Mouse (Mus musculus): Measurements from ENCODE around the gene Plscr5.
A peak's percentile ranks its signal among the peaks of the same experiment; 100 is the strongest.

Gene Plscr5

DNA sequence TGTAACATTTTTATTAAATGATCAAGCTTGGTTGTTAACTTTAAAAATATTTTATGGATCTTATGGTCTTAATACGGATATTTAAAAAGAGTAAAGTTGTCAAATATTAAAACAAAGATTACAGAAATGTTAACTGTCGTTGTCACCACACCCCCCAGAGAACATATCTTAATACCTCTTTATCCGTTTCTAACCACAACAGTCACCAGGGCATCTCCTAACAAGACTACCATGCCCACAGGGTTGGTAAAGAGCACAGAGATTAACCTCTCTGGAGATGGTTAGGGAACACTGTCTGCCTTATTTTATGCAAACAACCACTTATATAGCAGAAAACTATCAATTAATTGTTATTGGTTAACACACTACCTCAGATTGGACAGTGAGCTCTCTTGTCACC is 34.1 kb downstream of the Plscr5 start:
- no peak for ATAC-seq (ENCODE audit: low TSS enrichment)

- no peak for ATAC-seq (ENCODE audit: low TSS enrichment)
These were observed 36.4 kb downstream of the Plscr5 start for GRCm38 (mm10) chr9:92228867-92229832.

DNA sequence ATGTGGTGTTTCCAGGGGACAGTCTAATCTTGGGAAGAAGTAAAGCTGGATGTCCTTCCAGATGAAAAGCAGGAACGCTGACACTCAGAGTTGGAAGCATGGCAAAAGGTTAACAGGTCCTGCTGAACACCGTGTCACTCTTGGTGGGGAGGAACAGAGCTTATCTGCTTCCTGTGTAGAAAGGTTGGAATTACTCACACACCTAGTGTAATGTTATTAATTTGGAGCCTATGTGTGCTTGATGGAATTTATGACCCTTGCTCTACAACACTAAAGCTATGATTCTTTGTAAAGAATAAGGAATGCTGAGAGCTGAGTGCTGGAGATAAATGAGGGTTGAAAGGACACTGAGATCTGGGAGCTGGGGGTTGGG is 37.1 kb downstream of the Plscr5 start:
- ATAC-seq (ENCODE audit: low TSS enrichment), result no peak

- ATAC-seq (ENCODE audit: low TSS enrichment), result no peak
These were observed 42.2 kb downstream of the Plscr5 start for GRCm38 (mm10) chr9:92234901-92235458.

DNA sequence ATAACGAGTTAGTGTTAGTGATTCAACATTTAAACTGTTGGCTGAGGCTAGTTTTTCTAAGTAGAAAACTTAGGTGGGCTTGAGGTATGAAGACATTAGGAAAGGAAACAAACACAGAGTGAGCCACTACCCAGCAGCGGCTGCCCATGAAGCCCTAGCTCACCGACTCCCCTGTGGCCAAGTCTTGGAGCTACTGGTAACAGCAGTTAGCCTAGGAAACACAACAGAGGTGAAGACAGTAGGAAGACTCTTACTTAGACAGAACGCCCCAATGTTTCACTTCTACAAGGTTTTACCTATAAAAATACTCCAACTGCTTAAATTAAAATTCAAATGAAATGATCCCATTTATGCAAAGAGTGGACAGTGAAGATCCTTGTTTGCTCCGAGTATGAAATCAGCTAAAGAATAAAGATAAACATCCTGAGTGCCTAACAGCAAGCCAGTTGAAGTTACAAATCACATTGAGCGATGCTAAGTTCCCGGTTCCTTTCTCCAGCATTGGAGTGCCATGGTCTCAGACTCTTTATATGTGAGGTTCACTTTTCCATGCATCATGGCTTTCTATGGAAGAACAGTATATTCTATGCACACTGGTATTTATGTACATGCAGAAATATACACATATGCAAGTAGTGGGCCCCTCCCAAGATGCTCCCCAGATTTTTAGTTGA is 56.2 kb downstream of the Plscr5 start:
- no peak for ATAC-seq (ENCODE audit: low TSS enrichment)

GRCm38 (mm10) chr9:92249447-92249852 is 56.7 kb downstream of the Plscr5 start, which contains the start of gene Plscr1:
Gene Plscr1 (plus strand): TSS chr9:92249750.
- no peak for ATAC-seq (ENCODE audit: low TSS enrichment)

GRCm38 (mm10) chr9:92249987-92250772 is 57.4 kb downstream of the Plscr5 start:
- ATAC-seq (ENCODE audit: low TSS enrichment), result peak; percentile 94

DNA sequence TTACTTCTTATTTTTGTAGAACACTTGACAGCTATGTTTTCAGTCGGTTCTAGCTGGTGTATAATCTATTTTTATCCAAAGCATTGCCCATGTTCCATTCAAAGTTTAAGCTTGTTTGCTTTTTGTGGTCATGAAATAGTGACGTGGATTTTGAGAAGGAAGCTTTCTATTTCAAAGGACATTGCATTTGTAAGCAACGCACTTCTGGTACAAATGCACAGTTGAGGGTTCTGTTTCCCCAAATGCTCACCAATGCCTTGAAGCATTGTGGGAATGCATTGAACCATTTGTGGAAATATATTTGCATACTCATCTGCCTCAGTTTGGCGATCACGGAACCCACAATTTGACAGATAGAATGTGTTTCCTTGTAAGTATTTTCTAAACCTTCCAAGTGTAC is 60.0 kb downstream of the Plscr5 start:
- no peak for ATAC-seq (ENCODE audit: low TSS enrichment)

- no peak for ATAC-seq (ENCODE audit: low TSS enrichment)
These were observed 61.0 kb downstream of the Plscr5 start for GRCm38 (mm10) chr9:92253585-92254321.

All from frontal cortex, adult (tissue).